Mouse (Mus musculus) hematopoietic stem cell, adult 5-6 weeks (primary cell): ENCODE results near the gene Skint4. TPM values are rescaled to one million over a fixed set of nuclear protein-coding genes. Genes with fewer than 3 reads are reported as not detected.

Experiments used
- ATAC-seq, 2 experiments: fragments of 125-278 bp in 1 of 2; replicated peaks in 1 of 2; 2 replicates each; pipeline ENCODE4 v1.8.0; 2016 to 2017; ENCODE audit warnings: inconsistent platforms in 2 of 2, mild to moderate bottlenecking in 2 of 2, moderate number of reproducible peaks in 2 of 2, low read depth in 1 of 2, moderate TSS enrichment in 1 of 2; ENCODE audit not compliant: low FRiP score in 2 of 2, poor library complexity in 2 of 2, severe bottlenecking in 2 of 2, insufficient read depth in 1 of 2, low TSS enrichment in 1 of 2
- total RNA-seq: library from RNA; stranded (forward); fragments of 172-1452, 232-1000 nt; gene quantifications from 2 replicates; pipeline ENCODE4 v1.2.3, GENCODE M21; 2017

Skint4 gene
- not detected in 2 replicates for total RNA-seq

GRCm38 (mm10) chr4:112071716-112072115 is at the start of gene Skint4:
Gene Skint4 (plus strand): TSS chr4:112072016.
- no peak for ATAC-seq

Other genes starting within 250 kb of the Skint4 start
- not detected in 2 replicates for gene Slc5a9, start 169.1 kb upstream of the Skint4 start, total RNA-seq
- not detected in 2 replicates for gene Skint8, start 152.6 kb upstream of the Skint4 start, total RNA-seq
- gene Skint7, start 99.1 kb upstream of the Skint4 start, total RNA-seq: not detected in 2 replicates
- not detected in 2 replicates for gene Skint1, start 65.7 kb upstream of the Skint4 start, total RNA-seq
- 3.9 and 4.8 TPM in 2 replicates for gene Skint3, start 160.2 kb downstream of the Skint4 start, total RNA-seq